Mouse (Mus musculus) monocyte, adult 2 months (primary cell): Measurements from ENCODE around the gene Pigx.
A peak's percentile ranks its signal among the peaks of the same experiment; 100 is the strongest.

Experiments used
- DNase-seq, 2 experiments: peaks; one replicate each; pipeline ENCODE4 v3.0.0; 2022; ENCODE audit warnings: low spot score in 2 of 2, low read depth in 1 of 2

Gene Pigx

DNA sequence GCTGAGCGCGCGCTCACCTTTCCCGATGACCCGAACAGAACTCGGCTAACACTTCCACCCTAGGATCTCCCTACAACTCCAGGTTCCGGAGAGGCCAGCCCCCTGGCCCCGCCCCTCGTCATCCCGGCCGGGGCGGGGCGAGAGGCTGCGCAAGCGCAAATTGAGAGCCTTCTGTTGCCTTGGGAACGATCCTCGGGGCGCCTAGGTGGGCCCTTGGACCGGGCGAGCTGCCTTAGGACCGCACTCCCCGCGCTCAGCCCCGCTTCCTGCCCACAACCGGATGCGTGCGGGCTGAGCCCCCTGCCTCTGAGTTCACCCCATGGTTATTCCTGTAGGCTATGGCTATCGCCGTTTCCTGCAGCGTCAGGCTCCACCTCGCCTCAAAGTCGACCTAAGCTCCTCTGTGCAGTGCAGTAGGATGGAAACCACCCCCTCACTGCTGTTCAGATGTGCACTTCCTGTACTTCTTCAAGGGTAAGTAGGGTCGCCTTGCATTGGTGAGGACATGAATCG is at the start of gene Pigx, which contains the start of gene Cep19:
Gene Pigx, minus strand, starts transcription at position 103 of the 513 bp plus-strand sequence.
Gene Cep19, plus strand, starts transcription at position 163 of the 513 bp plus-strand sequence.
- DNase-seq = peak; percentile 48 to 78

DNA sequence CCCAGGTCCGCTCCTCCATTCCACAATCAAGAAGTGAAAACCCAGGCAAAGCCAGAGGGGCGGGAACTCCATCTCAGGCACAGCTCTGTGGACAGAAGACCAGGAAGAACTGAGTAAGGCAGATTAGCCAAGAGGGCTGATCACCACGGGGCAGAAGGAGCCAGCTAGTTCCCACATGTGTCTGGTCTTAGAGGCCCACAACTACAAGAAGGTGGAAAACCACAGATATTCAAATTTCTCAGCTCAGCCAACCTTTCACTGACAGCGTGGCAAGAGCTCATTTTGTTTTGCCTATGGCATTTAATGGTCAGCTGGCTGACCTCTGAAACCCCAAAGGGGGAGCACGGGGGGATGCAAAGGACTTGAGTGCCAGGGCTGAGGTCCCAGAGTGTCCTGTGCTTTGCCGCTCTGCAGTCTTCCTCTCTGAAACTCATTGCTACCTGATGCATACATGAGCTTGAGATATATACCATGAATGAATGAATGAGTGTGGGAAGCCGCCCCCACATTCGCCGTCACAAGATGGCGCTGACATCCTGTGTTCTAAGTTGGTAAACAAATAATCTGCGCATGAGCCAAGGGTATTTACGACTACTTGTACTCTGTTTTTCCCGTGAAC is 48.2 kb upstream of the Pigx start:
- no peak for DNase-seq

DNA sequence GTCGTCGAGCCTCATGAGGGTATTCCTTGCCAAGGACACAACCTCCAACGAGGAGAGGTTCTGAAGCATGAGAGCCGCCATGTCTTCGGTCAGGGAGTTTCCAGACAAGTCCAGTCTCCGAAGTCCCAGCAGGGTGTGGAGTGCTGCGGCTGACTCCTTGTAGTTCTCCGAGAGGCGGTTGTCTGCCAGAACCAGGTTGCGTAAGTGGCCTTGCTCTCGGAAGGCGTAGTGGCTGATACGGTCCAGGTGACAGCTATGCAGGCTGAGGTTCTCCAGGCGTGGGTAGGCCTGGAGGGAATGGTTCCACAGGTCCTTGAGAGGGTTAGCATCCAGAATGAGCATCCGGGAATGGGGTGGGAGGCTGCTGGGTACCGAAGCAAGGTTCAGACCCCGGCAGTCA is 45.1 kb upstream of the Pigx start:
- DNase-seq = no peak

DNA sequence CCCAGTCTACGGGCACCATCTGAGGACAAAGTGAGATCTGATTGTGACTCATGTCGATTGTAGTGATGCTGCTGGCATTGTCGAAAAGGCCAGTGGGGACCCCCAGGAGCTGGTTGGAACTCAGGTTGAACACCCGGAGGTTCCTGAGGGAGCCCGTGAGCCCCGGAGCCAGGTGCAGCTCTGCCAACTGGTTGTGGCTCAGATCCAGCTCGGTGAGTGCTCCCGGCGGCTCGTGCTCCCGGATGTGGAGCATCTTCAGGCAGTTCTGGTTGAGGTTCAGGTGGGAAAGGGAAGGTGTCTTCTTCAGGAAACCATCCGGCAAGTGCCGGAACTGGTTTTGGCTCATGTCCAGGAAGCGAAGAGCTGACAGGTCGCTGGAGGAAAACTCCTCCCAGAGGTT is 44.2 kb upstream of the Pigx start:
- no peak for DNase-seq

DNA sequence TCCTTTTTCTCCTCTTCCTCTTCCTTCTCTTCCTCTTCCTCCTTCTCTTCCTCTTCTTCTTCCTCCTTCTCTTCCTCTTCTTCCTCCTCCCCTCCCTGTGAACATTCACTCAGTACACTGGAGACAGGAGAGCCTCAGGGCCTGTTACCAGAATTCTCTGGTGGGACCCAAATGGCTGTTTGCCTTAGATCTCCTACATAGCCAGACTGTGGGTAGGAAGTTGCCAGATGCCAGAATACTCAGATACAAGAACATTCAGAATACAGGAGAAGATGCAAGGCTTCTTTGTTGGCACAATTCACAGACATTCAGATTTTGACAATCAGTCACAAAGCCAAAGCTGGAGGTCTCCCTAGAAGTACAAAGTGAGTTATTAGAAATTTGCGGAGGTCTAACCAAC is 39.4 kb upstream of the Pigx start:
- no peak for DNase-seq

DNA sequence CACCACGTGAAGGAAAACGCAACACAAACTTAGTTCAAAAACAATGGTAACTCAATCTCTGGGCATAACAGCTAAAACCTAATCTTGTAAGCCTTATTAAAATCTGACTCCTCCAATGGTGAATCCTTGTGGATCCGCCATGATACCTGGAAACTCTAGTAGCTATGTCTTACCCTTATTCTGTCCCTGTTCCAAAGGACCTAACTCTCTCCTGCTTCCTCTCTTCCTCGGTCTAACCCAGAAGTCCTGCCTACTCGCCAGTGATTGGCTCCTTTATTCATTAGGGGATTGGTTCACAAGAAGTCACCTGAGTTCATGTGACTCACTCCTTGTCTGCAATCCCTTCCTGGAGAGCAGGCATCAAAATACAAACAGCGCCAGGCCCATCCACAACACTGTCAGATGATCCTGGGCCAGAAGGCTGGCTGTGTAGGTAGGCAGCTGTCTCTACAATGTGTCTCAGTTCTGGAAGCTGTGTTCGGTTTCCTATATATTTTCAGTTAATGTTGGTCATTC is 36.4 kb upstream of the Pigx start:
- no peak for DNase-seq

DNA sequence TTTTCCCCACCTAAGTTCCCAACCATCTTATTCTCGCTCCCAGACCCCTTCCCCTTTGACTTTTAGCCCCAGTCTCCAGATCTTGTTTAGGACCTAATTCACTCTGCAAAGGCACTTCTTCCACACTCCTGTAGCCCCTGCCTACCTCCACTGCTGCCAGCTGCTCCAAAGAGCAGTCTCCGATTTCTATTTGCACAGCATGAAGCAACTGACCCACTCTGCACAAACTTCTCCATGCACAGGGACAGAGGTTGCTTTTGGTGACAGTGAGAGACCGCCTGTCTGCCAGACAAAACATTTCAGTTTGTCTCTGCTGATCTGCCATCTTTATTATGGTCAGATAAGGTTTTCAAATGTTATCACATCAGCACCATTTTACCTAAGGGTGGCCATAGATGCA is 33.6 kb upstream of the Pigx start:
- DNase-seq = no peak

DNA sequence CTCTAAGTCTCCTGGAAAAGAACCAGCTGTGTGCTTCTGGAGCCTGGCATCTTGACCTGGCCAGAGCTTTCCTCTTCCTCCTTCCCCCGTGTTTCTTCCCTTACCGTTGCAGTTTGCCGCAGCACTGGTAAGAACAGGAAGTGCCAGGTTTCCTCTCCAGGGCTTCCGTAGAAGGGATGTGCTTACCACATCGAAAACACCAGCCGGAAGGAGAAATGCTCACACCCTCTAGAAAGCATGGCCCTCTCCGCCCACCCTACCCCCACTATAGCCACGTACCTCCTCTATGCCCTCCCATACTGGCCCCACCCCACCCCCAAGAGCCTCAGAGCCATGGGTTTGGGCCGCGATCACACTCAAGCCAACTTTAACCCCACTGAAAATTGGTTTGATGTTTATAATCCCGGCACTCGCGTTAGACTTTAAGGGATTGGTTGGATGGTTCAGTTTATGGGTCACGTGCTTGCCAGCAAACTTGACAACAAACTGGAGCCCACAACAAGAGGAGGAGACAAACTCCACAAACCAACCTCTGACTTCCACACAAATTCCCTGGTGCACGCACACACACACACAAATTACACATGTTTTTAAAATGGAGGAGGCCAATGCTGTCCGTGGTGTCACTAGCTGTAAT is 30.8 kb upstream of the Pigx start:
- DNase-seq = peak; percentile 29 to 47

DNA sequence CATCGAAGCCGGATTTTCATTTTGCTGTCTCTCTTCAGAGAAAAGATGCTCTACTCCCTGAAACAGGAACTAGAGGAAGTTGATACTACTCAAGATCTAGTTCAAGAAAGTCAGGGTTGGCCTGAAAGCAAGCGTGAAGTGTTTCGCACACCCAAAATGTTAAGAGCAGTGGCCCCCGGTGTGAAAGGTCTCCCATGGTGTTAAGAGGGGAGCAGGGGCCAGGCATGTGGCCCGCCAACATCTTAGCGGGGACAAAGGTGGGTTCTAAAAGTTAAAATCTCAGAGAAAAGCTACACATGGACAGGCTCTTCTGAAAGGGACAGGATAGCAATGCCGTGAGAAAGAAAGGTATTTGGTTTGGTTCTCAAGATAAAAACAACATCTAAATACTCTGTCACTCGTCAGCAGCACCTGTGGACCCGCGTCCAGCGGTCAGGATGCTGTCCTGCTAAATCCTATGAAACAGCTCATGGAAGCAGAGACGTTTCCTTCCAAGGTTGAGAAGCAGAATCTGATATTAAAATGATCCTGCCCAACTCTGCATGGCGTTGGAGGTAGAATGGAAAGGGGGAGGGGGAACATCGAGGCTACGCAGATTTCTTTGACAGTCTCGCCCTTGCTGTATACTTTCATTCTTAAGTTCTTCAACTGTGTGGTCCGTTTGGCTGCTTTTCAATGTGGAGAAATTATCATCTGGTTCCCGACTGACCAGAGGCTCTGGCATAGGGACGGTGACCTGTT is 30.1 kb upstream of the Pigx start:
- DNase-seq = no peak

DNA sequence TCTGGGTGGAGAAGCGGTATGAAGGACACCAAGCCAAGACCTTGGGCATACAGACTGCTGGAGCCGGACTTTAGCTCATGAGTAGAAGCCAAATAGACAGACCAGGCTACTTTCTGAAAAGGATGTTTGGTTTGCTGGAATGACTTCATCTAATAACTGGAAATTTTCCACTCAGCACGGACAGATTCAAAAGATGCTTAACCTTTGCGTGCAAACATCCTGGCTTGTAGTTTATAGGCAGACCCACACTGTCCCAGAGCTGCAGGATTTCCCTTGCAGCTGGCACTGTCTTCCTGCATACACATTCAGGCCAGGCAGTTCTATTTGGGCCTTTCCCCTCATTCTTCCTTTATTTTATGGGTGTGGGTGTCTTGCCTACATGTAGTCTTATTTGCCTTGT is 27.5 kb upstream of the Pigx start:
- DNase-seq = no peak

DNA sequence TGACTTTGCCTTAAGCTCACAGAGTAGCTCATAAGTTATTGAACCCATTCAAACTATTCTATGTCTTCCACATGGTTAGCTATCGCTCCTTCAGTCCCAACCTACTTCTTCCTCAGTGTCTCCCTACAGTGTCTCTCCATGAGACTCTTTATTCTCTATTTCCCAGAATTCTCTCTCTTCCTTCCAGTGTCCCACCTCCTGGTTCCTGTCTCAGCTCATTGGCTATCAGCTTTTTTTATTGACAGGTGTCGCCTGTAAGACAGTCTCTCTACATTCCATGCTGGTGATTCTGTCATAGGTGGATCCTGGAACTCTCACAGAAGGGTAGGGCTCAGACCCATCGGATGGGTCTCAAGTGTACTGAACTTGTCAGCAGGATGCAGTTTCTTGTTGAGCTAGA is 25.8 kb upstream of the Pigx start:
- no peak for DNase-seq

DNA sequence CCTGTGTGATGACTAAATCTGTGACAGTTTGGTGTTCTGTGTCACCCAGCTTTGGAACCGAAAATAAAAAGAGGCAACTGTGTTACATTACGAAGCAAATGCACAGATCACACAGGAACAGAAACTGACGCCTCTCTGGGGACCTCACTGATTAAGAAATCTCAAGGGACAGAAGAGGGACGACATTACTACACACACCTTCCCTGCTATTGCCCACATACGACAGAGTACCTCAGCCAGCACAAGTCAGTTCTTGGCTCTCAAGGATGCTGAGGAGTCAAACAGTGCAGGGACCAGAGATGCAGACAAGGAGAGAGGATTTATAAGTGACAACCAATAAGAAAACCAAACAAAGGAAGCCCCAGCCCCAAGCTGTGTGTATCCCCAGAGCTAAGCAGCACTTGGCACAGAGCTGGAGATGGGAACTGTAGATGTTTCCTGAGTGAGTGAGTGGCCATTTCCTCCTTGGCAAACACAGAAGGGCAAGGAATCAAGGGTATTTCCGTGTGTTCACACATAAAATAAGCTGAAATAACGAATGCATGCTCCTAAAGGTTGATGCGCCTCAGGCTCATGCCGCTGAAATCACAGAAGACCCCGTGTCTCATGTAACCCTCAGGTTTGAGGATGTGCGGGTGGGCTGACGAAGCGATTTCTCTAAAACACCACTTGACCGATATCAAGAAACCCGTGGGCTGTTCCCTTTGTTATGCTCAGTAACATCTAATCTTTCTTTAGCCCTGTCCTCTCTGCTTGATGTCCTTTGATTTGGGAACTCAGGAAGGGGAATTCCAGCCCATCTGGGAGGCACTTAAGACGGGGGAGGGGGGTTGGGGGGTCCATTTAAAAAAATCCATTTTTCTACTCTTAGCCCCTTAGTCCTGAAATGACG is 25.1 kb upstream of the Pigx start:
- DNase-seq = peak; percentile 45 to 53

DNA sequence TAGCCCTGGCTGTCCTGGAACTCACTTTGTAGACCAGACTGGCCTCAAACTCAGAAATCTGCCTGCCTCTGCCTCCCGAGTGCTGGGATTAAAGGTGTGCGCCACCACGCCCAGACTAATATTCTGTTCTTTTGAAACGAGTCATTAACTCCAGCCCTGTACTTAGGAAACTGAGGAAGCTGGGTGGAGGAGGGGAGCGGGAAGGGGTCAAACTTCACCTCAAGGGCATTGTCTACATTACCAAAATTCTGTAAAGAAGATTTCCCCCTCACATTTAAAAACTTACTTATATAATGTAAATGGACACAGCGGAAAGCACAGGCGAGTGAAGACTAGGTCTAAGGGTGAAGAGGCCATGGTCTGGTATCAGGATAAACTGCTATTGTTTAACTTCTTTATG is 24.5 kb upstream of the Pigx start:
- DNase-seq = no peak

DNA sequence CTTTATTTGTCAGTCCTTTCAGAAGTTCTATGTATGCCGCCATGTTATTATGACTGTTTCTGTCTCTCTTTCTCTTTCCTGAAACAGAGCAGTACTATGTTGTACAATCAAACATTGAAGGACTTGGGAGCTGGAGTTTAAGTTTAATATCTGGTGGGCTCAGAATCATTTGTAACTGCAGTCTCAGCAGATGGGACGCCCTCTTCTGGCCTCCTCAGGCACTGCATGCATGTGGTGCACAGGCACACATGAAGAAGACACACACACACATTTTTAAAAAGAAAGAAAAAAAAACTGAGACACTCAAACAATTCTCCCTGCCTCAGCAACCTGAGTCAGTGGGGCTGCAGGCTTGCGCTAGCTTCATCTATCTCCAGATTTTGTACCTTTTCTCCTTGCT is 20.9 kb upstream of the Pigx start:
- DNase-seq = no peak

DNA sequence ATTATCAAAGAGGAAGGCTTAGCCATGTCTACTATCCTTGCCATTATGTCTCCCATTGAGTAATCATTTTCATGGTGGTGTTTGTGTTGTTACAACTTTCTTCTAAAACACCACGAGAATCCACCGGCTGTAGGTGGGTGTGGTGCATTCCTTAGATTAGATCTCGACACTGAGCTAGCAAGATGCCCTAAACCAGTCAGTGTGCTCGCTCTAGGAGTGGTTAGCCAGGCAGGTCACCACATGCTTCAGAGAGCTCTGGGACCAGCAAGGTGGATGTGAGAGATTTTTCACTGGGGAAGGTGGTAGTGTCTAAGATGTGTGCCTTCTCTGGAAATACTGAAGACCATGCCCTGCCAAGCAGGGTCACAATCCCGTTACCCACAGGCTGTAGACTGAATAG is 16.6 kb upstream of the Pigx start:
- DNase-seq = no peak

DNA sequence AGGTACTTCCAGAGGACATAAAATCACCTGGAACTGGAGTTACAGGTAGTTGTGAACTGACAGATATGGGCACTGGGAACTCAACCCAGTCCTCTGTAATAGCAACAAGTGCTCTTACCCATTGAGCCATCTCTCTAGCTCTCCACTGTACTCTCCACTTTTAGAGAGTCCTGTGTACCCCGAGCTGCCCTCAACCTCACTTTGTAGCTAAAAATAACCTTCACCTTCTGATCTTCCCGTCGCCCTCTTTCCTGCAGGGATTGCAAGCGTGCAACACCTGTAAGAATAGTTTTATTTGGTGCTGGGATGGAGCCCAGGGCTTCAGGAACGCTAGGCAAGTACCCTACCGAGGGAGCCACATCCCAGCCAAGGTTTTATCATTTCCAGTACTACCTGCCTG is 16.2 kb upstream of the Pigx start:
- no peak for DNase-seq

DNA sequence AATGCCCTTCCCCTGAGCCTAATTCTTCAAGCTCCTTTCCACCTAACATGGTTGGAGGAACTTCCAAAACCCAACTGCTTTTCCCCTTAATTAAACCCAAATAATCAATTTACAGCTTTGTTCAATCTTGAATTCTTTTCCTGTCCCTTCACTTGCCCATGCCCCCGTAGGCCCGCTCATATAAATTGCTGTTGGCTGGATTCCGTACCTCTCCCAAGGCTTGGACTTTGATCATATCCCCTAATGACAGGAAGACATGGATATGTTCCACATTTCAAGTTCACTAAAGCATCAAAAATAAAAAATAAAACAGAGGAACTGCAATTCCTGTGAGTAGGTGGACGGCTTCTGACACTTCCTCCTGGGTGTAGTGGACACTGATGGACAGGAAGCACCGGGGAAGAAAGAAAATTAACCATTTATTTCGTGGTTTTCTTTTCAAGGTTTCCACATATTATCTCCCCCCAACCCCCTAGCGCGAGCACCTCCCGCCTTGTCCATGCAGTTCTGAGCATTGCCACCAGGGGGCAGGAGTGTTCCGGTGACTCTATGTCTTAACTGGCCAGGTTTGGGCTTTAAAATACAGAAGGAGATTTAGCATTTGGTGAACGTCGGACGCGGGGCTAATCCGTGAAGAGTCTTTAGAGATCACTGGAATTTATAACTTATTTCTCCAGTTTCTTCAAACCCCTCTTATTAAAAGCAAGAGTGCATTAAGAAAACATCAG is 15.6 kb upstream of the Pigx start:
- DNase-seq = peak in 1 of 2 experiments; percentile 78

DNA sequence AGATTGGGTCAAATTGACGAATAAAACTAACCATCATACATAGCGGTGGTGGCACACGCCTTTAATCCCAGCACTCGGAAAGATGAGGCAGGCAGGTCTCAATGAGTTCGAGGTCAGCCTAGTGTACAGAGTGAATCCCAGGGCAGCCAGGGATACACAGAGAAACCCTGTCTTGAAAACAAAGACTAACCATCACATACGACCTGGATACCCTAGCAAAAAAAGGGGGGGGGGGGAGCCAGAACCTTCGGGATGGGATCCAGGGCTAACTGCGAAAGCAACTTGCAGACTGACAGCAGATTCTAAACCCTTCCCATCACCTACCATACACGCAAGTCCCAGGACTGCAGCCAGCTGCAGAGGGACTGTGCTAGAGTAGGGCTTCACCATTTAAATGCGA is 14.9 kb upstream of the Pigx start:
- no peak for DNase-seq

DNA sequence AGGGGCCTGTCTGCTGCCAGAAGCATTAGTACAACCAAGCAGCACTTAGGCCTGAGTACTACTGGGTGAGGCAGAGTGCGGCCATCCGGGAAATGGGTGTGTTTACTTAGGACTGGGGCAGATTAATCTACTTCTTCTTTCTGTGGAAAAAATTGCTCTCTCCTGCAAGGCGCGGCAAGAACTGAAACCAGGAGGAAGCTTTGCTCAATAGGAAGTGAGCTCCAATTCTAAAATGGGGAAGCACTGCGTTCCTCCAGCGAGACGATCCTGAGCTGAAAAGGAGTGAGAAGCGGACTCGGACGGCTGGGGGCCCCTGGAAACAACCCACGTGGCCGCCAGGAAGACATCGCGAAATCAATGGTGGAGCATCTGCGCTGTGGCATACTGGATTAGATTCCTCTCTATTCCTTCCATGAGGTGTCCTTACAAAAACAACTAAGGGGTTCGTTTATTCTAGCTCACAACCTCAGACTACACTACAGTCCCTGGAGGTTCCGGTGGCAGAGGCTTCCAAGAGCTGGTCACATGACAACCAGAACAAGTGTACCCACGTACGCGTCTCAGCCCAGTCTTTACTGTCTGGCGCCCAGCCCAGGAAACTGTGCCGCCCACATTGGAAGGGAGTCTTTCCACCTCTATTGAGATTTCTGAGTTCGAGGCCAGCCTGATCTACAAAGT is 14.1 kb upstream of the Pigx start:
- peak; percentile 81 to 86 for DNase-seq
